Mouse (Mus musculus) MEL (cell line): ENCODE data around the gene Slc39a11. TPM values are rescaled to one million over a fixed set of nuclear protein-coding genes. Genes with fewer than 3 reads are reported as not detected.

ENCODE experiments used
- DNase-seq: peaks from one replicate; pipeline ENCODE4 v3.0.0; 2011; ENCODE audit warnings: low read depth, low spot score
- H3K27ac ChIP-seq: 2 replicates; pipeline ENCODE4 v1.5.1; 2012; ENCODE audit warnings: low read depth, mild to moderate bottlenecking, control low read depth, low read length, moderate library complexity; ENCODE audit not compliant: control insufficient read depth
- H3K27me3 ChIP-seq, 2 experiments: fragments of 150-350 bp in 1 of 2; sonication (generic) in 1 of 2; 2 replicates each; pipeline ENCODE4 v1.6.1; 2012; ENCODE audit warnings: low read length in 2 of 2, mild to moderate bottlenecking in 2 of 2, improper control_type of control experiment in 1 of 2, moderate library complexity in 1 of 2; ENCODE audit not compliant: insufficient read depth in 2 of 2, control insufficient read depth in 1 of 2
- H3K36me3 ChIP-seq, 2 experiments: 2 replicates each; pipeline ENCODE4 v1.6.1; 2012 to 2014; ENCODE audit warnings: low read length in 2 of 2, improper control_type of control experiment in 1 of 2, inconsistent platforms in 1 of 2, mild to moderate bottlenecking in 1 of 2; ENCODE audit not compliant: insufficient read depth in 2 of 2, control insufficient read depth in 1 of 2
- H3K4me1 ChIP-seq, 2 experiments: fragments of 150-350 bp in 1 of 2; sonication (generic) in 1 of 2; 2 replicates each; pipeline ENCODE4 v1.6.1; 2012; ENCODE audit warnings: low read length in 2 of 2, improper control_type of control experiment in 1 of 2, mild to moderate bottlenecking in 1 of 2; ENCODE audit not compliant: insufficient read depth in 2 of 2, control insufficient read depth in 1 of 2
- H3K4me3 ChIP-seq, 2 experiments: fragments of 150-350 bp in 1 of 2; sonication (generic) in 1 of 2; 2 replicates each; pipeline ENCODE4 v1.5.1; 2012; ENCODE audit warnings: low read depth in 2 of 2, low read length in 2 of 2, mild to moderate bottlenecking in 2 of 2, moderate library complexity in 2 of 2, control low read depth in 1 of 2, improper control_type of control experiment in 1 of 2; ENCODE audit not compliant: control insufficient read depth in 1 of 2, insufficient read depth in 1 of 2
- H3K79me2 ChIP-seq: 2 replicates; pipeline ENCODE4 v1.6.1; 2012; ENCODE audit warnings: mild to moderate bottlenecking, low read length, moderate library complexity; ENCODE audit not compliant: control insufficient read depth, poor library complexity, insufficient read depth
- H3K9ac ChIP-seq: 2 replicates; pipeline ENCODE4 v1.6.1; 2012; ENCODE audit warnings: low read depth, mild to moderate bottlenecking, control low read depth, low read length, moderate library complexity; ENCODE audit not compliant: control insufficient read depth, poor library complexity, severe bottlenecking
- H3K9me3 ChIP-seq: fragments of 150-350 bp; sonication (generic); replicated peaks from 2 replicates; pipeline ENCODE4 v1.6.1; 2012; ENCODE audit warnings: mild to moderate bottlenecking, low read length, improper control_type of control experiment, moderate library complexity; ENCODE audit not compliant: insufficient read depth
- CTCF ChIP-seq, 3 experiments: IDR thresholded peaks in 2 of 3; conservative IDR thresholded peaks in 1 of 3; 2 replicates each; pipeline ENCODE4 v1.5.1; 2011 to 2012; ENCODE audit warnings: low read length in 3 of 3, low read depth in 2 of 3, mild to moderate bottlenecking in 2 of 3, improper control_type of control experiment in 1 of 3, inconsistent platforms in 1 of 3, mixed read lengths in 1 of 3, moderate library complexity in 1 of 3; ENCODE audit not compliant: control insufficient read depth in 1 of 3, insufficient read depth in 1 of 3, poor library complexity in 1 of 3, severe bottlenecking in 1 of 3
- E2F4 ChIP-seq: IDR thresholded peaks from 2 replicates; pipeline ENCODE4 v1.6.1; 2011; ENCODE audit warnings: low read depth, low read length, improper control_type of control experiment, borderline replicate concordance
- EP300 ChIP-seq, 2 experiments: IDR thresholded peaks; 2 replicates each; pipeline ENCODE4 v1.6.1; 2011; ENCODE audit warnings: improper control_type of control experiment in 2 of 2, low read length in 2 of 2, low read depth in 1 of 2, mild to moderate bottlenecking in 1 of 2
- ETS1 ChIP-seq: IDR thresholded peaks from 2 replicates; pipeline ENCODE4 v1.6.1; 2012; ENCODE audit warnings: low read depth, mild to moderate bottlenecking, inconsistent platforms, low read length, improper control_type of control experiment, moderate library complexity
- GATA1 ChIP-seq: IDR thresholded peaks from 2 replicates; pipeline ENCODE4 v1.6.1; 2011; ENCODE audit warnings: low read depth, low read length, improper control_type of control experiment
- HCFC1 ChIP-seq: IDR thresholded peaks from 2 replicates; pipeline ENCODE4 v1.6.1; 2012; ENCODE audit warnings: low read depth, mild to moderate bottlenecking, inconsistent platforms, low read length, improper control_type of control experiment, moderate library complexity
- JUND ChIP-seq: IDR thresholded peaks from 2 replicates; pipeline ENCODE4 v1.6.1; 2011; ENCODE audit warnings: low read depth, mild to moderate bottlenecking, improper control_type of control experiment, low read length
- KAT2A ChIP-seq: conservative IDR thresholded peaks from 2 replicates; pipeline ENCODE4 v1.6.1; 2012; ENCODE audit warnings: low read depth, low read length, improper control_type of control experiment, inconsistent platforms
- MAFK ChIP-seq: IDR thresholded peaks from 2 replicates; pipeline ENCODE4 v1.6.1; 2011; ENCODE audit warnings: low read depth, mild to moderate bottlenecking, low read length, improper control_type of control experiment, borderline replicate concordance
- MAZ ChIP-seq: IDR thresholded peaks from 2 replicates; pipeline ENCODE4 v1.6.1; 2012; ENCODE audit warnings: low read depth, mild to moderate bottlenecking, inconsistent platforms, low read length, improper control_type of control experiment
- MEF2A ChIP-seq: IDR thresholded peaks from 2 replicates; pipeline ENCODE4 v1.6.1; 2014; ENCODE audit warnings: low read depth, mild to moderate bottlenecking, inconsistent platforms, low read length, improper control_type of control experiment; ENCODE audit not compliant: poor library complexity, insufficient replicate concordance, severe bottlenecking; ENCODE audit errors: extremely low read depth
- MXI1 ChIP-seq: IDR thresholded peaks from 2 replicates; pipeline ENCODE4 v1.6.1; 2011; ENCODE audit warnings: mild to moderate bottlenecking, low read depth, low read length, improper control_type of control experiment
- MYB ChIP-seq: IDR thresholded peaks from 2 replicates; pipeline ENCODE4 v1.6.1; 2011; ENCODE audit warnings: mild to moderate bottlenecking, low read depth, low read length, improper control_type of control experiment
- NELFE ChIP-seq: IDR thresholded peaks from 2 replicates; pipeline ENCODE4 v1.6.1; 2011; ENCODE audit warnings: low read depth, low read length, improper control_type of control experiment
- POLR2A ChIP-seq, 2 experiments: IDR thresholded peaks; 2 replicates each; pipeline ENCODE4 v1.6.1; 2011 to 2012; ENCODE audit warnings: low read length in 2 of 2, mild to moderate bottlenecking in 2 of 2, control low read depth in 1 of 2, improper control_type of control experiment in 1 of 2, low read depth in 1 of 2, moderate library complexity in 1 of 2; ENCODE audit not compliant: control insufficient read depth in 1 of 2, insufficient read depth in 1 of 2, poor library complexity in 1 of 2
- POLR2AphosphoS2 ChIP-seq: IDR thresholded peaks from 2 replicates; pipeline ENCODE4 v1.6.1; 2011; ENCODE audit warnings: low read length, improper control_type of control experiment
- SIN3A ChIP-seq: IDR thresholded peaks from 2 replicates; pipeline ENCODE4 v1.6.1; 2012; ENCODE audit warnings: low read length, improper control_type of control experiment, inconsistent platforms
- SMC3 ChIP-seq: IDR thresholded peaks from 2 replicates; pipeline ENCODE4 v1.6.1; 2011; ENCODE audit warnings: low read depth, low read length, improper control_type of control experiment
- TAL1 ChIP-seq: IDR thresholded peaks from 2 replicates; pipeline ENCODE4 v1.6.1; 2012; ENCODE audit warnings: mild to moderate bottlenecking, inconsistent platforms, low read length, moderate library complexity, mixed read lengths
- TCF12 ChIP-seq: IDR thresholded peaks from 2 replicates; pipeline ENCODE4 v1.6.1; 2014; ENCODE audit warnings: low read depth, mild to moderate bottlenecking, inconsistent platforms, low read length, improper control_type of control experiment, moderate library complexity
- UBTF ChIP-seq: IDR thresholded peaks from 2 replicates; pipeline ENCODE4 v1.6.1; 2012; ENCODE audit warnings: low read depth, mild to moderate bottlenecking, inconsistent platforms, low read length, improper control_type of control experiment, moderate library complexity, borderline replicate concordance; ENCODE audit not compliant: insufficient read depth
- USF2 ChIP-seq, 2 experiments: IDR thresholded peaks; 2 replicates each; pipeline ENCODE4 v1.6.1; 2011 to 2012; ENCODE audit warnings: improper control_type of control experiment in 2 of 2, low read length in 2 of 2, borderline replicate concordance in 1 of 2, inconsistent platforms in 1 of 2, low read depth in 1 of 2, mild to moderate bottlenecking in 1 of 2; ENCODE audit not compliant: insufficient read depth in 1 of 2
- ZC3H11A ChIP-seq: IDR thresholded peaks from 2 replicates; pipeline ENCODE4 v1.6.1; 2012; ENCODE audit warnings: low read depth, mild to moderate bottlenecking, inconsistent platforms, low read length, improper control_type of control experiment
- ZKSCAN1 ChIP-seq: IDR thresholded peaks from 2 replicates; pipeline ENCODE4 v1.6.1; 2012; ENCODE audit warnings: low read depth, mild to moderate bottlenecking, inconsistent platforms, low read length, improper control_type of control experiment, moderate library complexity
- ZMIZ1 ChIP-seq: IDR thresholded peaks from 2 replicates; pipeline ENCODE4 v1.6.1; 2012; ENCODE audit warnings: low read depth, mild to moderate bottlenecking, inconsistent platforms, low read length, improper control_type of control experiment, moderate library complexity
- ZNF384 ChIP-seq: IDR thresholded peaks from 2 replicates; pipeline ENCODE4 v1.6.1; 2012; ENCODE audit warnings: low read depth, mild to moderate bottlenecking, inconsistent platforms, low read length, improper control_type of control experiment
- polyA plus RNA-seq, 2 experiments: library from polyadenylated mRNA; stranded (reverse) in 1 of 2; unstranded in 1 of 2; fragments of >175 nt in 1 of 2; fragments of >200 nt in 1 of 2; gene quantifications; 2 replicates each; pipeline versions ENCODE4 v1.2.1 to v1.2.4; 2012; ENCODE audit warnings: low replicate concordance in 2 of 2, low read depth in 1 of 2; ENCODE audit not compliant: insufficient read length in 2 of 2, insufficient read depth in 1 of 2, missing spikeins in 1 of 2
- total RNA-seq: library from RNA; depleted of rRNA; stranded (reverse); fragments of 300-350 nt; gene quantifications from 2 replicates; pipeline ENCODE4 v1.2.3, GENCODE M21; 2012

Slc39a11 gene
- total and polyA plus RNA-seq, 3 experiments: 34.2 to 45.6 TPM; not detected in 1

DNA sequence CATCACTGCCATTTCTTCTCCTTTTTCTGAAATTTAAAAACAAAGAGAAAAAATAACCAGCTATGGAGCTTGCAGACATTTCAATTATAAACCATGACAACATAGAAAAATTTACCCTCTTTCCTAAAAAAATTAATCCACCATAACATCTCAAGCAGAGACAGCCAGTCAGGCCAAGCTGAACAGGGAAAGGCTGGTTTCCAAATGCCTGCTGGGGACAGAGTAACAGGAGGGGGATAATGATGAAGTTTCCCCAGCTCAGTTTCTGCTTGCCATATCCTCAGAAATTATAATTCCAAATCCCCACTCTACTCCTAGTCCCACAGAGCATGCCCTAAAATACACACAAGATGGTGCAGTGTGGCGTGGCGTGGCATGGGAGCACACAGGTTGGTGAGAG lies 27.5 kb upstream of the Slc39a11 start:
- Histone ChIP-seq H3K9ac (no peak overlapping the region), H3K36me3 (peaks cover 25 to 39% of the 10 kb centered on the region in 2 experiments), H3K79me2 (peaks cover 53% of the 10 kb centered on the region), H3K27me3 (no peaks in the 10 kb centered on the region), H3K9me3 (no peaks in the 10 kb centered on the region), H3K27ac (no peak overlapping the region), H3K4me3 (no peak overlapping the region), H3K4me1 (peaks cover 12 to 16% of the 10 kb centered on the region in 2 experiments)
- no peak for DNase-seq
- TF ChIP-seq ZNF384: no peak
- no peak for TF ChIP-seq KAT2A
- TF ChIP-seq NELFE: no peak
- no peak for TF ChIP-seq POLR2A (IDR thresholded peaks at IDR 0.05; ENCODE audit: control insufficient read depth in 1 of 2, insufficient read depth in 1 of 2, low read depth in 1 of 2, low read length in 2 of 2, poor library complexity in 1 of 2)

GRCm38 (mm10) chr11:113676847-113677246 lies 27.0 kb upstream of the Slc39a11 start:
- Histone ChIP-seq H3K27me3 (no peaks in the 10 kb centered on the region), H3K4me3 (no peak overlapping the region), H3K4me1 (peaks cover 10 to 12% of the 10 kb centered on the region in 2 experiments), H3K9ac (no peak overlapping the region), H3K79me2 (peaks cover 49% of the 10 kb centered on the region), H3K9me3 (no peaks in the 10 kb centered on the region), H3K36me3 (peaks cover 20 to 40% of the 10 kb centered on the region in 2 experiments), H3K27ac (no peak overlapping the region)
- DNase-seq: no peak
- TF ChIP-seq MAFK: no peak
- TF ChIP-seq ETS1: no peak
- no peak for TF ChIP-seq SMC3
- no peak for TF ChIP-seq UBTF
- TF ChIP-seq MYB: no peak
- TF ChIP-seq JUND: no peak
- TF ChIP-seq HCFC1: no peak
- TF ChIP-seq EP300 (IDR thresholded peaks at IDR 0.05; ENCODE audit: low read depth in 1 of 2, low read length in 2 of 2): no peak
- no peak for TF ChIP-seq NELFE
- TF ChIP-seq MXI1: no peak
- TF ChIP-seq ZMIZ1: no peak
- TF ChIP-seq TAL1: no peak

GRCm38 (mm10) chr11:113674595-113674994 lies 24.7 kb upstream of the Slc39a11 start:
- no peaks in the 10 kb centered on the region for H3K4me1 ChIP-seq
- peaks cover 3 to 51% of the 10 kb centered on the region in 2 experiments; a peak in 3 of 4 replicates for H3K36me3 ChIP-seq

More at GRCm38 (mm10) chr11:113674595-113674994, 24.7 kb upstream of the Slc39a11 start:
- H3K9ac ChIP-seq: no peak overlapping the region
- no peak for DNase-seq
- no peaks in the 10 kb centered on the region for H3K27me3 ChIP-seq
- peaks cover 34% of the 10 kb centered on the region for H3K79me2 ChIP-seq
- H3K27ac ChIP-seq: no peak overlapping the region
- H3K4me3 ChIP-seq: no peak overlapping the region
- TF ChIP-seq GATA1 (no peak), UBTF (no peak), EP300 (IDR thresholded peaks at IDR 0.05; ENCODE audit: low read depth in 1 of 2, low read length in 2 of 2) (no peak), ZKSCAN1 (no peak), TCF12 (no peak), ZNF384 (no peak), ZMIZ1 (no peak), USF2 (IDR thresholded peaks at IDR 0.05; ENCODE audit: borderline replicate concordance in 1 of 2, insufficient read depth in 1 of 2, low read depth in 1 of 2, low read length in 2 of 2) (no peak), POLR2AphosphoS2 (no peak), ZC3H11A (no peak), SIN3A (no peak), TAL1 (no peak), CTCF (IDR thresholded peaks at IDR 0.05 in 2 of 3, conservative IDR thresholded peaks at IDR 0.05 in 1 of 3; ENCODE audit: control insufficient read depth in 1 of 3, insufficient read depth in 1 of 3, low read depth in 2 of 3, low read length in 3 of 3, poor library complexity in 1 of 3, severe bottlenecking in 1 of 3) (no peak), MAZ (no peak), MXI1 (no peak), MEF2A (no peak), NELFE (no peak), E2F4 (no peak)
- H3K9me3 ChIP-seq: no peaks in the 10 kb centered on the region
